Mouse (Mus musculus): ENCODE measurements around the gene Fam178b. TPM values are rescaled to one million over a fixed set of nuclear protein-coding genes. Genes with fewer than 3 reads are reported as not detected.

The Fam178b gene
- polyA plus RNA-seq, 1 experiment from 2014 or later, result 0.62 TPM

GRCm38 (mm10) chr1:36569694-36570276, 113.2 kb downstream of the Fam178b start:
- no peak for ATAC-seq (replicated peaks; ENCODE audit: extremely low read depth, insufficient read depth, low FRiP score)
- H3K4me3 ChIP-seq (ENCODE audit: low read length), result no peak overlapping the region
- H3K9ac ChIP-seq (ENCODE audit: low read length), result no peak overlapping the region
- H3K27me3 ChIP-seq (ENCODE audit: control insufficient read depth, insufficient read depth, low read length), result no peaks in the 10 kb centered on the region
- peak overlapping the region; percentile 5; the same call in 1 of the 2 replicates for H3K27ac ChIP-seq (ENCODE audit: low read length)
- H3K9me3 ChIP-seq (replicated peaks; ENCODE audit: control insufficient read depth, low read length), result no peaks in the 10 kb centered on the region
- H3K36me3 ChIP-seq (ENCODE audit: control insufficient read depth, insufficient read depth), result no peaks in the 10 kb centered on the region
- WGBS, result 50% methylated on average over 7 of the region's 7 CpGs
- no peak overlapping the region for H3K4me2 ChIP-seq (ENCODE audit: low read depth, low read length)
- peaks cover 29% of the 10 kb centered on the region for H3K4me1 ChIP-seq (ENCODE audit: control insufficient read depth, insufficient read depth, low read length)

- H3K9ac ChIP-seq (ENCODE audit: low read length), result 0 out of 2 replicates have a peak overlapping the region, but pooled peaks have one; percentile 10
- no peaks in the 10 kb centered on the region for H3K36me3 ChIP-seq (ENCODE audit: control insufficient read depth, insufficient read depth)
- H3K27me3 ChIP-seq (ENCODE audit: control insufficient read depth, insufficient read depth, low read length), result no peaks in the 10 kb centered on the region
- peak overlapping the region; percentile 46 for H3K27ac ChIP-seq (ENCODE audit: low read length)
- no peak overlapping the region for H3K4me2 ChIP-seq (ENCODE audit: low read depth, low read length)
- ATAC-seq (replicated peaks; ENCODE audit: extremely low read depth, insufficient read depth, low FRiP score), result no peak
- WGBS, result 68% methylated on average over 4 of the region's 4 CpGs
- no peaks in the 10 kb centered on the region for H3K9me3 ChIP-seq (replicated peaks; ENCODE audit: control insufficient read depth, low read length)
- peaks cover 29% of the 10 kb centered on the region for H3K4me1 ChIP-seq (ENCODE audit: control insufficient read depth, insufficient read depth, low read length)
- no peak overlapping the region for H3K4me3 ChIP-seq (ENCODE audit: low read length)
Measured at GRCm38 (mm10) chr1:36568776-36569175, 114.2 kb downstream of the Fam178b start.

DNA sequence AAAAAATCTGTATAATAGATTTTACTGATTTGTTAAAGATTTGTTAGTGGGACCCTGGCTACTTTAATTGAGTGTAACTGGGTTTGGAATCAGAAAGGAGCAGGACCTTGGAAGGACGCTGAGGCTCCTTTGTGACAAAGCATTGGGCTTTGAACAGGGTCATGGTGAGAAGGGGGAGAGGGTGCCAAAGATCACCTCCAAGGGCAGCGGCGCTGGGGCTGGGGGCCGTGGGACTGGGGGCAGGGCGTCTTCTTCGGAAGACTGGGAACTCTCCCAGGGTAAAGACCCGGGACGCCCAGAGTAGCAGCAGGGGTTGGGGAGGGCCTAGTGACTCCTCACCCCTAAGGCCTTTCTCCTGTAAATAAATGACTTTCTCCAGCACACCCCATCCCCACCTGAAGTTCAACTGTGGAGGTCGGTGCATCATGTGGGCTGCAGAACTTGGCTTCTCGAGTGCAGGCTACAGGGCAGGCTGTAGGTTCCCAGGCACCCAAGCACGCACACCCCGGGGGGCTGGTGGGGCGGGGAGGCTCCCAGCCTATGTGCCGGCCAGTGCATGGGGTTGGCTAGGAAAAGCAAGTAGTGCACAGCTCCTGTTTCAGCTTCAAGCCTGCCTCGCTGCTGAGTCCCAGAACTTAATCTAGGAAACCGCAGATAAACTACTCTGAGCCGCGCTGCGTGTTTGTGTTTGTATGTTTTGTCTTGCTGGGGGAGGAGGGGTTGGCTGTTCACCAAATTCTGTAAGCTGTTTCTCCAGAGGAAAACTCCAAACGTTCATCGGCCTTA, 115.0 kb downstream of the Fam178b start:
- no peak overlapping the region for H3K4me2 ChIP-seq (ENCODE audit: low read depth, low read length)
- peak; percentile 21; the same call in 1 of the 2 replicates for ATAC-seq (replicated peaks; ENCODE audit: extremely low read depth, insufficient read depth, low FRiP score)
- 0 out of 2 replicates have a peak overlapping the region, but pooled peaks have one; percentile 4 for H3K9ac ChIP-seq (ENCODE audit: low read length)
- peak overlapping the region; percentile 46 for H3K27ac ChIP-seq (ENCODE audit: low read length)
- H3K4me1 ChIP-seq (ENCODE audit: control insufficient read depth, insufficient read depth, low read length), result peaks cover 29% of the 10 kb centered on the region
- no peaks in the 10 kb centered on the region for H3K27me3 ChIP-seq (ENCODE audit: control insufficient read depth, insufficient read depth, low read length)
- 53% methylated on average over 21 of the region's 21 CpGs for WGBS
- H3K4me3 ChIP-seq (ENCODE audit: low read length), result no peak overlapping the region
- no peaks in the 10 kb centered on the region for H3K36me3 ChIP-seq (ENCODE audit: control insufficient read depth, insufficient read depth)
- no peaks in the 10 kb centered on the region for H3K9me3 ChIP-seq (replicated peaks; ENCODE audit: control insufficient read depth, low read length)

- 27% methylated on average over 2 of the region's 2 CpGs for WGBS
- H3K4me1 ChIP-seq (ENCODE audit: control insufficient read depth, insufficient read depth, low read length), result peaks cover 23% of the 10 kb centered on the region
- H3K9me3 ChIP-seq (replicated peaks; ENCODE audit: control insufficient read depth, low read length), result no peaks in the 10 kb centered on the region
- H3K36me3 ChIP-seq (ENCODE audit: control insufficient read depth, insufficient read depth), result no peaks in the 10 kb centered on the region
- H3K27me3 ChIP-seq (ENCODE audit: control insufficient read depth, insufficient read depth, low read length), result no peaks in the 10 kb centered on the region
- H3K4me3 ChIP-seq (ENCODE audit: low read length), result no peak overlapping the region
- H3K27ac ChIP-seq (ENCODE audit: low read length), result no peak overlapping the region
- ATAC-seq (replicated peaks; ENCODE audit: extremely low read depth, insufficient read depth, low FRiP score), result no peak
- H3K9ac ChIP-seq (ENCODE audit: low read length), result no peak overlapping the region
- H3K4me2 ChIP-seq (ENCODE audit: low read depth, low read length), result no peak overlapping the region
Measured at GRCm38 (mm10) chr1:36566425-36566824, 116.6 kb downstream of the Fam178b start.

DNA sequence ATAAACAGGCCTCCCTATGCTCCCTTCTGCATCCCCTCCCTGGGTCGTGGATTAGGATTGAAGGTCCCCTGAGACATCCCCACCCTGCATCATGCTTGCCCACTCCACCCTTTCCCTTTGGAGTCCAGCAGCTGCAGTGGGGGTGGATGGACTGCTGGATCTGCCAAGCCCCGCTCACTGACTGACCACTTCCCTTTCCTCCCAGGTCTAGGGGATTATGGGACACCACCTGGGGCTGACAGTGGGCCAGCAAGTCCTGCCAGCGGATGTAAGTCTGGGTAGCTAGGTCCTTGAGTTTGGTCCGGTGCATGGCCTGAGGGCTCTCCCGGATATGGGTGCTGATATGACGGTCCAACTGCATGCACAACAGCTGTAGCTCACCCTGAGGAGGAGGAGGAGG, 118.9 kb downstream of the Fam178b start:
- H3K27me3 ChIP-seq (ENCODE audit: control insufficient read depth, insufficient read depth, low read length), result no peaks in the 10 kb centered on the region
- 63% methylated on average over 6 of the region's 6 CpGs for WGBS
- no peaks in the 10 kb centered on the region for H3K36me3 ChIP-seq (ENCODE audit: control insufficient read depth, insufficient read depth)
- no peaks in the 10 kb centered on the region for H3K9me3 ChIP-seq (replicated peaks; ENCODE audit: control insufficient read depth, low read length)
- H3K4me1 ChIP-seq (ENCODE audit: control insufficient read depth, insufficient read depth, low read length), result peaks cover 25% of the 10 kb centered on the region
- no peak for ATAC-seq (replicated peaks; ENCODE audit: extremely low read depth, insufficient read depth, low FRiP score)
- no peak overlapping the region for H3K4me3 ChIP-seq (ENCODE audit: low read length)
- no peak overlapping the region for H3K4me2 ChIP-seq (ENCODE audit: low read depth, low read length)
- no peak overlapping the region for H3K9ac ChIP-seq (ENCODE audit: low read length)
- H3K27ac ChIP-seq (ENCODE audit: low read length), result no peak overlapping the region

DNA sequence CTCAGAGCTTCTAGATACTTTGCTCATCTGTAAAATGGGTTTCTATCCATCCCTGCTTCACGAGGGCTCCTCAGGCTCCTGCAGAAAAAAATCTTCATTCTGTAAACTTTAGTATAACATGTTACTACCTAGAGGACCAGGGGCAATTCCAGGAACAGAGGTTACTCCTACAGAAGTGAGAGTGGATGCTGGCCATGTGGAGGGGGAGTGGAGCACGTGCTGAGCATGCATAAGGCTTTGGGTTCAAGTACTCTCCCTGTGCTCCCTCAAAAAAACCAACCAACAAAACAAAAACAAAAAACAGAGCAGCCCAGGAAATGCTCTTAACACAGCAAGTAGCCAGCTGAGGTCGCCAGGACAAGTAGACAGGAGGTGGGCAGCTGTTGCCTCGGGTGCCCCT, 119.4 kb downstream of the Fam178b start:
- peaks cover 28% of the 10 kb centered on the region for H3K4me1 ChIP-seq (ENCODE audit: control insufficient read depth, insufficient read depth, low read length)
- 73% methylated on average over 4 of the region's 4 CpGs for WGBS
- H3K9ac ChIP-seq (ENCODE audit: low read length), result no peak overlapping the region
- H3K9me3 ChIP-seq (replicated peaks; ENCODE audit: control insufficient read depth, low read length), result no peaks in the 10 kb centered on the region
- no peak overlapping the region for H3K4me2 ChIP-seq (ENCODE audit: low read depth, low read length)
- no peak for ATAC-seq (replicated peaks; ENCODE audit: extremely low read depth, insufficient read depth, low FRiP score)
- H3K27me3 ChIP-seq (ENCODE audit: control insufficient read depth, insufficient read depth, low read length), result no peaks in the 10 kb centered on the region
- H3K27ac ChIP-seq (ENCODE audit: low read length), result no peak overlapping the region
- no peak overlapping the region for H3K4me3 ChIP-seq (ENCODE audit: low read length)
- H3K36me3 ChIP-seq (ENCODE audit: control insufficient read depth, insufficient read depth), result no peaks in the 10 kb centered on the region

GRCm38 (mm10) chr1:36563197-36563596, 119.8 kb downstream of the Fam178b start:
- Histone ChIP-seq H3K27ac (ENCODE audit: low read length) (no peak overlapping the region), H3K27me3 (ENCODE audit: control insufficient read depth, insufficient read depth, low read length) (no peaks in the 10 kb centered on the region), H3K4me1 (ENCODE audit: control insufficient read depth, insufficient read depth, low read length) (peaks cover 27% of the 10 kb centered on the region), H3K9me3 (replicated peaks; ENCODE audit: control insufficient read depth, low read length) (no peaks in the 10 kb centered on the region), H3K36me3 (ENCODE audit: control insufficient read depth, insufficient read depth) (no peaks in the 10 kb centered on the region), H3K9ac (ENCODE audit: low read length) (no peak overlapping the region), H3K4me2 (ENCODE audit: low read depth, low read length) (no peak overlapping the region), H3K4me3 (ENCODE audit: low read length) (no peak overlapping the region)
- 82% methylated on average over 2 of the region's 2 CpGs for WGBS
- ATAC-seq (replicated peaks; ENCODE audit: extremely low read depth, insufficient read depth, low FRiP score), result no peak

- H3K4me2 ChIP-seq (ENCODE audit: low read depth, low read length), result no peak overlapping the region
- H3K27ac ChIP-seq (ENCODE audit: low read length), result no peak overlapping the region
- no peaks in the 10 kb centered on the region for H3K27me3 ChIP-seq (ENCODE audit: control insufficient read depth, insufficient read depth, low read length)
- ATAC-seq (replicated peaks; ENCODE audit: extremely low read depth, insufficient read depth, low FRiP score), result no peak
- H3K36me3 ChIP-seq (ENCODE audit: control insufficient read depth, insufficient read depth), result no peaks in the 10 kb centered on the region
- WGBS, result 51% methylated on average over 4 of the region's 4 CpGs
- peaks cover 25% of the 10 kb centered on the region for H3K4me1 ChIP-seq (ENCODE audit: control insufficient read depth, insufficient read depth, low read length)
- no peaks in the 10 kb centered on the region for H3K9me3 ChIP-seq (replicated peaks; ENCODE audit: control insufficient read depth, low read length)
- no peak overlapping the region for H3K4me3 ChIP-seq (ENCODE audit: low read length)
- H3K9ac ChIP-seq (ENCODE audit: low read length), result no peak overlapping the region
Measured at GRCm38 (mm10) chr1:36562388-36562787, 120.6 kb downstream of the Fam178b start.

DNA sequence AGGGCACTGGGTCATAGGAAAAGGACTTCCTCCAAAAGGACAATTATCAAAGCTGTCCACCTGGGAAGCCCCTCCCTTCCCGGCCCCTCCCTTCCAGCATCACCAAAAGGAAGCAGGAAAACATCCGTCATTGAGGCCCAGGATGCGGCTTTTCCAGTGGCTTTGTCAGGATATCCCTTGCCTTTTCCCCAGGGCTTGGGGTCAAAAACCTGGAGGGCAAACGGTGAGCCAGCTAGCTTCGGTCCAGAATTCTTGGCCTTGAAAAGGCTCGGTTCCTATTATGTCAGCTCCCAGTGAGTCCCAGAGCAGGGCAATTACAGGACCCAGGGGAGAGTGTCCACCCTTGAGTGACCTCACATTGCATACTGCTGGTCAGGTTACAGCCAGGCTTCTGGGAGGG, 122.1 kb downstream of the Fam178b start:
- Histone ChIP-seq H3K4me2 (ENCODE audit: low read depth, low read length) (no peak overlapping the region), H3K4me1 (ENCODE audit: control insufficient read depth, insufficient read depth, low read length) (peaks cover 27% of the 10 kb centered on the region), H3K27me3 (ENCODE audit: control insufficient read depth, insufficient read depth, low read length) (no peaks in the 10 kb centered on the region), H3K9me3 (replicated peaks; ENCODE audit: control insufficient read depth, low read length) (no peaks in the 10 kb centered on the region), H3K9ac (ENCODE audit: low read length) (no peak overlapping the region), H3K36me3 (ENCODE audit: control insufficient read depth, insufficient read depth) (no peaks in the 10 kb centered on the region), H3K27ac (ENCODE audit: low read length) (peak overlapping the region; percentile 17), H3K4me3 (ENCODE audit: low read length) (no peak overlapping the region)
- no peak for ATAC-seq (replicated peaks; ENCODE audit: extremely low read depth, insufficient read depth, low FRiP score)
- WGBS, result 50% methylated on average over 6 of the region's 6 CpGs

Measured in heart, embryonic 16.5 days (tissue).